Mouse (Mus musculus) T-helper 1 cell (primary cell): ENCODE measurements around the gene Odf2l.

ENCODE experiments used
- in situ Hi-C: fragments of 300-600 bp; cut with MboI, MseI; formaldehyde crosslinking; loops from one replicate; pipeline ENCODE4 v1.15.1; 2025; ENCODE audit warnings: high pct_unique_total_duplicates

Gene Odf2l

GRCm38 (mm10) chr3:145118254-145119001 is at the start of gene Odf2l:
Gene Odf2l (plus strand): TSS chr3:145118588.
- in situ Hi-C loops: loop anchor here (10.0 kb wide), 1 partner anchor 926 kb away; no protein-coding TSS in a partner anchor

- in situ Hi-C loops: no loop called here
These were observed 49.4 kb upstream of the Odf2l start for GRCm38 (mm10) chr3:145068964-145069363.

GRCm38 (mm10) chr3:145072339-145072738 is 46.0 kb upstream of the Odf2l start:
- in situ Hi-C loops: no loop called here

- in situ Hi-C loops: no loop called here
These were observed 40.0 kb upstream of the Odf2l start for GRCm38 (mm10) chr3:145078405-145078804.

- in situ Hi-C loops: no loop called here
These were observed 37.5 kb upstream of the Odf2l start for GRCm38 (mm10) chr3:145080904-145081303.

- in situ Hi-C loops: no loop called here
These were observed 35.3 kb upstream of the Odf2l start for GRCm38 (mm10) chr3:145083081-145083480.

- in situ Hi-C loops: no loop called here
These were observed 32.2 kb upstream of the Odf2l start for GRCm38 (mm10) chr3:145086180-145086579.

- in situ Hi-C loops: no loop called here
These were observed 30.4 kb upstream of the Odf2l start for GRCm38 (mm10) chr3:145087857-145088598.

GRCm38 (mm10) chr3:145099291-145099690 is 19.1 kb upstream of the Odf2l start, which contains the start of gene Clca2:
Gene Clca2 (minus strand): TSS chr3:145099443.
- in situ Hi-C loops: no loop called here

GRCm38 (mm10) chr3:145101891-145102555 is 16.4 kb upstream of the Odf2l start:
- in situ Hi-C loops: no loop called here

GRCm38 (mm10) chr3:145103321-145103720 is 15.1 kb upstream of the Odf2l start:
- in situ Hi-C loops: no loop called here

- in situ Hi-C loops: no loop called here
These were observed 14.6 kb upstream of the Odf2l start for GRCm38 (mm10) chr3:145103770-145104169.

GRCm38 (mm10) chr3:145105076-145105772 is 13.2 kb upstream of the Odf2l start:
- in situ Hi-C loops: no loop called here

- in situ Hi-C loops: no loop called here
These were observed 12.4 kb upstream of the Odf2l start for GRCm38 (mm10) chr3:145105773-145106504.

GRCm38 (mm10) chr3:145115169-145115568 is 3.2 kb upstream of the Odf2l start:
- in situ Hi-C loops: loop anchor here (10.0 kb wide), 1 partner anchor 930 kb away; no protein-coding TSS in a partner anchor

- in situ Hi-C loops: loop anchor here (10.0 kb wide), 1 partner anchor 927 kb away; no protein-coding TSS in a partner anchor
These were observed 751 bp upstream of the Odf2l start for GRCm38 (mm10) chr3:145117637-145118036.

- in situ Hi-C loops: loop anchor here (10.0 kb wide), 1 partner anchor 926 kb away; no protein-coding TSS in a partner anchor
These were observed 592 bp downstream of the Odf2l start for GRCm38 (mm10) chr3:145119002-145119358.

GRCm38 (mm10) chr3:145119425-145119824 is 1.0 kb downstream of the Odf2l start:
- in situ Hi-C loops: loop anchor here (10.0 kb wide), 1 partner anchor 925 kb away; no protein-coding TSS in a partner anchor

GRCm38 (mm10) chr3:145126618-145127017 is 8.2 kb downstream of the Odf2l start:
- in situ Hi-C loops: no loop called here

- in situ Hi-C loops: no loop called here
These were observed 11.0 kb downstream of the Odf2l start for GRCm38 (mm10) chr3:145129356-145129755.
